Mouse (Mus musculus) heart, postnatal 0 days (tissue): ENCODE results near the gene Actl11.

Experiments
- CTCF ChIP-seq: IDR thresholded peaks from 2 replicates; pipeline ENCODE4 v1.5.1; 2016; ENCODE audit warnings: antibody characterized with exemption, control low read depth, low read depth
- EP300 ChIP-seq: IDR thresholded peaks from 2 replicates; pipeline ENCODE4 v1.6.1; 2016; ENCODE audit warnings: antibody characterized with exemption, low read depth

GRCm38 (mm10) chr9:107949184-107949921 lies 21.1 kb downstream of the Actl11 start:
- no peak for TF ChIP-seq EP300
- TF ChIP-seq CTCF: no peak
